Mouse (Mus musculus) bone marrow macrophage, adult 2 months (primary cell): Measurements from ENCODE around the gene Mef2c.

Experiments used
- CTCF ChIP-seq: IDR thresholded peaks from 2 replicates; pipeline ENCODE4 v1.5.1; 2012; ENCODE audit warnings: low read depth, mild to moderate bottlenecking, low read length, moderate library complexity
- POLR2A ChIP-seq: IDR thresholded peaks from 2 replicates; pipeline ENCODE4 v1.6.1; 2012; ENCODE audit warnings: mild to moderate bottlenecking, low read depth, low read length, borderline replicate concordance

DNA sequence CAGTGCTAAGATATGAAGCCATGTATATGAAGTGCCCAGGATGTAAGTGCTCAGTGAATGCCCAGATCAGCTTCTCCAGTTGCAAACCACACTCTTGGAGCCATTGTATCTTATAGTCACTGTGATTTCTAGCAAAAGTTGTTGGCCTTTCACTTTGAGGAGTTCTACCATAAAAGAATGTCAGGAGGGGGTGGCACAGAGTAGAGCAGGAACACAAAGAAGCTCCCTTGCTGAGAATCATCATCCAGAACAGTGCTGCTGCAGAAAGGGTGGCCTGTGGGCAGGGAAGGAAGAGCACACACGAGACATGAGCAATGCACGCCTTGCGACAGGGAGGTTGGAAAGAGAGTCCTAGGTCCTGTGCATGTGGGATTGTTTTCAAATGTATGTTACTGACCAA is 75.6 kb downstream of the Mef2c start:
- no peak for TF ChIP-seq CTCF
- no peak for TF ChIP-seq POLR2A
